Mouse (Mus musculus): Measurements from ENCODE around the gene Fbxo8.
A peak's percentile ranks its signal among the peaks of the same experiment; 100 is the strongest.

Fbxo8 gene

GRCm38 (mm10) chr8:56550558-56551360 is at the start of gene Fbxo8, which contains the start of gene Cep44:
Fbxo8 (plus strand) TSS chr8:56551090.
Cep44 (minus strand) TSS chr8:56551047.
- DNase-seq (ENCODE audit: low spot score): peak; percentile 89

GRCm38 (mm10) chr8:56501911-56502310 is 49.0 kb upstream of the Fbxo8 start:
- no peak for DNase-seq (ENCODE audit: low spot score)

- DNase-seq (ENCODE audit: low spot score): no peak
Measured at GRCm38 (mm10) chr8:56508318-56508951, 42.5 kb upstream of the Fbxo8 start.

- DNase-seq (ENCODE audit: low spot score): no peak
Measured at GRCm38 (mm10) chr8:56508952-56509479, 41.9 kb upstream of the Fbxo8 start.

GRCm38 (mm10) chr8:56518848-56519247 is 32.0 kb upstream of the Fbxo8 start:
- DNase-seq (ENCODE audit: low spot score): no peak

- no peak for DNase-seq (ENCODE audit: low spot score)
Measured at GRCm38 (mm10) chr8:56520249-56520648, 30.6 kb upstream of the Fbxo8 start.

GRCm38 (mm10) chr8:56521051-56521450 is 29.8 kb upstream of the Fbxo8 start:
- DNase-seq (ENCODE audit: low spot score): no peak

- DNase-seq (ENCODE audit: low spot score): no peak
Measured at GRCm38 (mm10) chr8:56528869-56529268, 22.0 kb upstream of the Fbxo8 start.

GRCm38 (mm10) chr8:56530359-56530758 is 20.5 kb upstream of the Fbxo8 start:
- no peak for DNase-seq (ENCODE audit: low spot score)

- DNase-seq (ENCODE audit: low spot score): no peak
Measured at GRCm38 (mm10) chr8:56540706-56541105, 10.2 kb upstream of the Fbxo8 start.

GRCm38 (mm10) chr8:56547866-56548265 is 3.0 kb upstream of the Fbxo8 start:
- no peak for DNase-seq (ENCODE audit: low spot score)

- DNase-seq (ENCODE audit: low spot score): peak; percentile 90
Measured at GRCm38 (mm10) chr8:56551361-56551852, 517 bp downstream of the Fbxo8 start.

GRCm38 (mm10) chr8:56552045-56552444 is 1.2 kb downstream of the Fbxo8 start:
- peak; percentile 36 for DNase-seq (ENCODE audit: low spot score)

- DNase-seq (ENCODE audit: low spot score): no peak
Measured at GRCm38 (mm10) chr8:56552551-56553103, 1.7 kb downstream of the Fbxo8 start.

- DNase-seq (ENCODE audit: low spot score): peak; percentile 51
Measured at GRCm38 (mm10) chr8:56564399-56565047, 13.6 kb downstream of the Fbxo8 start.

- peak; percentile 20 for DNase-seq (ENCODE audit: low spot score)
Measured at GRCm38 (mm10) chr8:56566856-56567255, 16.0 kb downstream of the Fbxo8 start.

GRCm38 (mm10) chr8:56580918-56581317 is 30.0 kb downstream of the Fbxo8 start:
- no peak for DNase-seq (ENCODE audit: low spot score)

GRCm38 (mm10) chr8:56582841-56583240 is 32.0 kb downstream of the Fbxo8 start:
- no peak for DNase-seq (ENCODE audit: low spot score)

- DNase-seq (ENCODE audit: low spot score): no peak
Measured at GRCm38 (mm10) chr8:56589004-56589403, 38.1 kb downstream of the Fbxo8 start.

- no peak for DNase-seq (ENCODE audit: low spot score)
Measured at GRCm38 (mm10) chr8:56591084-56591483, 40.2 kb downstream of the Fbxo8 start.

- DNase-seq (ENCODE audit: low spot score): no peak
Measured at GRCm38 (mm10) chr8:56591502-56591901, 40.6 kb downstream of the Fbxo8 start.

- DNase-seq (ENCODE audit: low spot score): no peak
Measured at GRCm38 (mm10) chr8:56606481-56606880, 55.6 kb downstream of the Fbxo8 start.
